Mouse (Mus musculus) ovary, adult 18-20 months (tissue): ENCODE results near the gene Adgrv1.

ENCODE experiments used
- DNase-seq: peaks from one replicate; pipeline ENCODE4 v3.0.0; 2022; ENCODE audit warnings: low spot score, mixed read lengths

The Adgrv1 gene

DNA sequence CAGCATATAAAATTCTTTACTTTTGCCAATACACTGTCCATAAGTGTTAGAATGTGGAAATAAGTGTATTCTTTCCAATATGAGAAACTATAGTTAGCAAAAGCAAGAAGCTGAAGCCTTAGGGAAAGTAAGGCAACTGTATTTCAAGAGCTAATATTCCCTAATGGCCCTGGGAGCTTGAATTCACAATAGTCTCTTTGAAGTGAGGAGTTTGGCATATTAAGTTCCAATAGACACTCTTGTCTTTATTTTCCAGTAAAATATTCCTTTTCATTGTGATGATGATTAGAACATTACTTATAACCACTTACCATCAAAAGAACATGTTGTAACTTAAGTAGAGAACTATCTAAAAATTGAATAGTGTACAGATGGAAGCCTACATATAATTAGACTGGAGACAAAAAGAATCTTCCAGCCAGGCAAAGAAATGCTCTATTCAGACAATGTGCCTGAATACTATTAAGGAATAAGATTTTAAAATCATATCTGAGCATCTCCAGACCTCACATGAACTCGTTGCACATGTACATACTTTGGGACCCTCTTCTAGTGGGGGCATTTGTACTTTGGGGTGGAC lies 225.0 kb downstream of the Adgrv1 start:
- DNase-seq = no peak

DNA sequence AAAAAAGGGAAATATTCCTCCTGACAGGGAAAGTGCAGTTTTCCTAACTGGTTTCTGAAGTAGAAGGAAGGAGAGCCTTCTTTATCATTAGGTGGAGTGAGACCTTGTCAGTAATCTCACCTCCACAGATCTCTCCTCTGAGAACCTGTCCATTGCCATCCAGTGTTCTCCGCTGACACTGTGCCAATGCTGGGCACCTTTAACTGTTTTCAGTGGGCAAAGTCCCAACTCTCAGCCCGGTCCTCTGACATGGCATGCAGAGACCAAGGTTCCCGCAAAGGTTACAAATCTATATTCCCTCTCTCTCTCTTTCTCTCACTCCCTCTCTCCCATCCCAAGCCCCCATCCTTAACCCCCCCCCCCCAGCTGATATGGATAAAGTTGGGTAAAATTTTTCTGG lies 230.1 kb downstream of the Adgrv1 start:
- no peak for DNase-seq

- no peak for DNase-seq
These were observed 230.8 kb downstream of the Adgrv1 start for GRCm38 (mm10) chr13:81402191-81402590.

DNA sequence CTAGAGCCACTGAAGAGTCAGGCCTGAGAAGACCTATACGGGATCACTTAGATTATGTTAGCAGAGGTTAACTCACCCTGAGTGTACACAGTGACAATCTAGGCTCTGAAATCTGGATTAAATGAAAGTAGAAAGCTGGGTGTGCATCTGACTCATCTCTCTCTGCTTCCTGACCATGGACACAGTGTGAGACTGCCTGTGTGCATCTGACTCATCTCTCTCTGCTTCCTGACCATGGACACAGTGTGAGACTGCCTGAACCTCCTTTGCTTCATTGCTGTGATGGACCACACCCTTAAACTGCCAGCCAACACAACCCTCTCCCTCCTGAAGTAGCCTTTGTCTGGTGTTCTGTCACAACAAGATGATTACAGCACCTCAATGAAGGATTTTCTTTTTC lies 231.2 kb downstream of the Adgrv1 start:
- DNase-seq = no peak

DNA sequence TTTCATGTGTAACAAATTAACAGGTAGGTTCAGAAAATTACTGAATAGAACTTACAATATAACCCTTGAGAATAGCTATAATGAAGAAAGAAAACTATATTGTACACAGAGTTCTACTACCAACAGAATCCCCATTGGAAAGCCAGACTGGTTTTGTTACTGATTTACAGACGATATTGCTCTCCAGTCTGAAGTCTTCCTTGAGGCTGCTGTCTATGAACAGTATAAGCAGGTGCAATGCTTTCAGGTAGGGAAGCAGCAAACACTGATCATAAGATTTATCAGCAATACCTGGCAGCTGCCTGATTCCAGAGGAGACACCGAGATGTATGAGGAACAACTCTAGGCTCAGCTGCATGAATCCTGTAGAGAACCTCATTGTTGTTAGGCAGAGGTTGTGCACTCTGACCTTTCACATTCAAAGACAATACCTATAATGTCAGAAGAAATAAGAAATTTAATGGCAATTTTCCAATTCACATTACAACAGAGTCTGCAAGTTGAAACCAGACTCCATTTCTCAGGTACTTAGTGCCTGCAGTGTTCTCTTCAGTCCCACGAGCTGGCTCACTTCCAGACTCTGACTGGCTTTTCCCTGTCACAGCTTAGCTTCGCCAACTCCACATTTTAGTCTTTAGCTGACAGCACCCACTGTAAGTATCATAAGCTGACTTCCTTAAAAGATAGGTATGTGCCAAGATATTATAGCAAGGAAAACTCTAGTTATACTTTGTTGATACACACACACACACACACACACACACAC lies 247.2 kb downstream of the Adgrv1 start:
- DNase-seq = no peak

GRCm38 (mm10) chr13:81381835-81382234 lies 251.1 kb downstream of the Adgrv1 start:
- DNase-seq = no peak

DNA sequence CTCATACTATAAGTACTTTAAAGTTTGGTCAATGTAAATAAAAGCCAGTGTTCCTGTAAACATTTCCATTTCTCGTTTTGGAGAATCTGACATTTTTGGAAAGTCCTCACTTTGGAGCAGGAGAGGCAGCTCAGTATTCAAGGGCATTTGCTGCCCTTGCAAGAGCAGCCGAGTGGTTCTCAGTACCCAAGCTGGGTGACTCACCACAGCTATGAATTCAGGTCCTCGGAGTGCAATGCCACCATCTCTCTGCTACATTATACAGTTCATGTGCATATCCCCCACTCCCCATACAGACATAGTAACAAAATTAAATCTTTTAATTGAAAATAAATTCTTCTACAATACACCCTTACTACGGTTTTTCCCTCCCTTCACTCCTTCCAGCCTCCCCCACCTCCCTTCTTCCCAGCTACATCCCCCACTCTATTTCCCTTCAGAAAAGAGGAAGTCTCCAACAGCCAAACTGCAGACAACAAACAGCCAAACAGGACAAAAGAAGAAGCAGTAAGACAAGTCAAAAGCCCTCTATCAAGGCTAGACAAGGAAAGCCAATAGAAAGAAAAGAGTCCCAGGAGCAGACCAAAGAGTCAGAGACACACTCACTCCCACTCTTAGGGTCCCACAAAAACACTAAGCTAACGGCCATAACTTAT lies 262.0 kb downstream of the Adgrv1 start:
- no peak for DNase-seq

- no peak for DNase-seq
These were observed 262.8 kb downstream of the Adgrv1 start for GRCm38 (mm10) chr13:81370196-81370595.

GRCm38 (mm10) chr13:81369564-81369963 lies 263.4 kb downstream of the Adgrv1 start:
- no peak for DNase-seq

- peak; percentile 62 for DNase-seq
These were observed 264.0 kb downstream of the Adgrv1 start for GRCm38 (mm10) chr13:81368987-81369386.

GRCm38 (mm10) chr13:81367681-81368376 lies 265.1 kb downstream of the Adgrv1 start:
- DNase-seq = peak; percentile 28

GRCm38 (mm10) chr13:81360338-81360737 lies 272.6 kb downstream of the Adgrv1 start:
- DNase-seq = no peak

DNA sequence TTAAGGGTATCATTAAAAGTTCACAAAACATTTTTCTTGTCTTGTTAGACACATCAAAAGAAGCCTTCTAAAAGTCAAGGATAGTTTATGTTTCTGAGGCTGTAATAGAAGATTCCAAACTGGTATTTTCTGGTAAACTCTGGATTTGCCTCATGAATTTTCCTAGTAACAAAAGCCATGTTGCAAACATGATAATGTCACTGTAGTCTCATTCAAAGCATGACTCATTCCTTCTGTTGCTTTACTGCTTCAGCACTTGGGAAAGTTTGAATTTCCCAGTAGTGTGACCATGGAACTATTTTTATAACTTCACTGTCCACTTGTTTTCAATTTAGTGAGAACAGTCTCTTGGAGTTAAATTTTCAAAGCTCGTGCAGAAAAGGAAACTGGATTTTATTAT lies 274.2 kb downstream of the Adgrv1 start:
- no peak for DNase-seq

GRCm38 (mm10) chr13:81358365-81358764 lies 274.6 kb downstream of the Adgrv1 start:
- peak; percentile 23 for DNase-seq

DNA sequence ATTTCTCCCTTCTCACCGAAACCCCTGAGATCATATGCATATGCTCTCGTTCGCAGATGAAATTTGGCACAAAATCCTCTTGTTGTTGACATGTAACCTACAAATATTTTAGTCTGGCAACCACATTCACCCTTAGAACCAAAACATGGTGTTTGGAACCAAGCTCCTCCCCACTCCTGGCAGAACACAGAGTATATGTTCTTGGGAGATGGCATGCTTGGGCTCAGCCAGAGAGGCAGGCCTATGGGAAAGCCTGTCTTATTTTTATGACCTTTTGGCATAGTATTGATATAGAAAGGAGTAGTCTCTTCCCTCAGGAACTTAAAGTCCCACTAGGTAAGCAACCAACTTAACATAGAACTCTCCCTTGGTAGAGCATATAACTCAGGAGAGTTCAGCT lies 275.7 kb downstream of the Adgrv1 start:
- DNase-seq = peak; percentile 11

DNA sequence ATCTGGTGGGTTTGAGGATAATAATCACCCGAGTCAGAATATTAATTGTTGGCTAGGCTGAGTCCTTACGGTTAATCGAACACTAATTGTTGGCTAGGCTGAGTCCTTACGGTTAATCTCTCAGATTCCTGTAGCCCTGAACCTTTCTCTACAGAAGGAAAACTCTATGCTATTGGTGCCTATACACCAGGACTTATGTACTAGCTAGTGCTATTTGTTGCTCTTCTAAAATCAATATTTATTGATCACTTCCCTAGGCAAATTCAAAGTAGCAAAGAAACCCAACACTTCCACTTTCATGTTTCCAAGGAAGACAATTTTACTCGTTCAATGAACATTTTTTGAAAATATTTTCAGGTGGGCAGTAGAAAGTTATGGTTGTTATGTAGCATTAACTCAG lies 278.4 kb downstream of the Adgrv1 start:
- DNase-seq = no peak

- peak; percentile 71 for DNase-seq
These were observed 280.7 kb downstream of the Adgrv1 start for GRCm38 (mm10) chr13:81352296-81352695.

GRCm38 (mm10) chr13:81351462-81352155 lies 281.3 kb downstream of the Adgrv1 start:
- peak; percentile 37 for DNase-seq

DNA sequence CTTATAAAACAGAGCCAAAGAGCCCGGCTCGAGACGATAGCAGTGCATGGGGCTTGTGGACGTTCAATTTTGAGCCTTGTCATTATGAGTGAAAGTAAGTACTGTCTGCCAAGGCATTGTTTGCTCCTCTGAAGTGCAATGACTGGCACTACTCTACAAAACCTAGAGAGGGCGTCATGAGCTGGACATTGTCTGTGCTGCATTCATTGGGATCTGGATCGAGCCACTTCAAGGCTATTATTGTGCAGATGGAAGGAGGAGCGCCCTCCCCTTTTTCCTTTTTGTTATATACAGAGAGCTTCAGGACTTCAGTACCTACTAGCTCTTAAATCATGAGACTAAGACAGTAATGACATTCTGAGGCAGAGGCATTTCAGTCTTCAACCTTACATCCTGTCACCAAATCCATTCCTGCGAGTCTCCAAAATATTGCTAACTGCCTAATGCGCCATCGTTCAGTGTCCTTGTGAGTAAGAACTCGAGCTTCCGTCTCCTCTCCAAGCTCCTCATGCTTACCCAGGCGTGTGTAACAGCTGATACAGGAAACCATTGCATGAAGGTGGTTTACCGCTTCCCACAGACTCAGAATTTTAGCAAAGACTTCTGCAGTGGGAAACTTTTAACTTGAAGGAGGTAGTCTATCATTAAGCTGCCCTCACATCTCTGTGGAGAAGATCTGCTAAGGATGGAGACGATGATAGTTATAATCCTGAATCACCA lies 285.5 kb downstream of the Adgrv1 start:
- DNase-seq = no peak

GRCm38 (mm10) chr13:81342987-81343596 lies 289.9 kb downstream of the Adgrv1 start:
- DNase-seq = no peak

DNA sequence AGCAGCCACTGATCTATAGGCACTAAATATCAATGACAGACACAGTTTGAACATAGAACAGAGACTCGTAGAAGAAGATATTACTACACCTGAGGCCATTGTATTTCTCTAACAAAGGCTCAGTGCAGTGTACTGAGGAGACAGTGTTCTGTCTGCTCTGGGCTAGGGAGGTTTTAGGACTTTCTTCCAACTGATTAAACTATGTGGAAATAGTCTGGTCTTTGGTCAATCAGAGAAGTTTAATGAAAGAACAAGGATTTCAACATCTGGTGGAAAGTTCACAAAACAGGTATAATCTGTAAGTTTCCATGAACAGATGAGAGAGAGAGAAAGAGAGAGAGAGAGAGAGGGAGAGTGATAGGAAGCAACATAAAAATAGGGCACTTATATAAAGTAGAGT lies 297.7 kb downstream of the Adgrv1 start:
- no peak for DNase-seq
